Mouse (Mus musculus) limb, embryonic 13.5 days (tissue): ENCODE data around the gene Txlnb. TPM values are rescaled to one million over a fixed set of nuclear protein-coding genes. Genes with fewer than 3 reads are reported as not detected.
"Not testable (repeated sequence)": the region's sequence is repeated elsewhere in the genome, so short reads cannot be mapped to it uniquely, and the experiment has no call there.

Source experiments
- ATAC-seq: fragments of 200-750 bp; cut with Nextera tagmentation; 2 replicates; pipeline ENCODE4 v1.8.0; 2017; ENCODE audit warnings: low read depth, moderate number of reproducible peaks, moderate TSS enrichment; ENCODE audit not compliant: low FRiP score
- H3K27ac ChIP-seq: fragments of 300-500 bp; sonication (generic); 2 replicates; pipeline ENCODE4 v1.5.1; 2015; ENCODE audit warnings: inconsistent platforms, mild to moderate bottlenecking, moderate library complexity
- H3K27me3 ChIP-seq: fragments of 300-500 bp; sonication (generic); 2 replicates; pipeline ENCODE4 v1.6.1; 2015; ENCODE audit warnings: mild to moderate bottlenecking, inconsistent platforms
- H3K36me3 ChIP-seq: fragments of 300-500 bp; sonication (generic); 2 replicates; pipeline ENCODE4 v1.6.1; 2015; ENCODE audit warnings: inconsistent platforms, mild to moderate bottlenecking, moderate library complexity
- H3K4me1 ChIP-seq: fragments of 300-500 bp; sonication (generic); 2 replicates; pipeline ENCODE4 v1.6.1; 2015; ENCODE audit warnings: inconsistent platforms
- H3K4me2 ChIP-seq: fragments of 300-500 bp; sonication (generic); replicated peaks from 2 replicates; pipeline ENCODE4 v1.6.1; 2015; ENCODE audit warnings: inconsistent platforms, mild to moderate bottlenecking, moderate library complexity
- H3K4me3 ChIP-seq: fragments of 300-500 bp; sonication (generic); 2 replicates; pipeline ENCODE4 v1.5.1; 2015; ENCODE audit warnings: moderate library complexity, mild to moderate bottlenecking, inconsistent platforms
- H3K9ac ChIP-seq: fragments of 300-500 bp; sonication (generic); 2 replicates; pipeline ENCODE4 v1.6.1; 2015; ENCODE audit warnings: mild to moderate bottlenecking, inconsistent platforms
- H3K9me3 ChIP-seq: fragments of 300-500 bp; sonication (generic); 2 replicates; pipeline ENCODE4 v1.6.1; 2016; ENCODE audit warnings: inconsistent platforms
- WGBS: fragments of 180-500 bp; shearing (Covaris S2); methylation state at CpG from one replicate; pipeline ENCODE4 v1.1.7; 2015; 5-methylcytosine and 5-hydroxymethylcytosine counted together
- polyA plus RNA-seq: library from polyadenylated mRNA; unstranded; fragments of >200 nt; fragmentation: Nextera tagmentation; extraction: Ambion mirVana; gene quantifications from 2 replicates; pipeline ENCODE4 v1.2.1, GENCODE M21; 2015

The Txlnb gene
- 3.8 and 4.5 TPM in 2 replicates for polyA plus RNA-seq

DNA sequence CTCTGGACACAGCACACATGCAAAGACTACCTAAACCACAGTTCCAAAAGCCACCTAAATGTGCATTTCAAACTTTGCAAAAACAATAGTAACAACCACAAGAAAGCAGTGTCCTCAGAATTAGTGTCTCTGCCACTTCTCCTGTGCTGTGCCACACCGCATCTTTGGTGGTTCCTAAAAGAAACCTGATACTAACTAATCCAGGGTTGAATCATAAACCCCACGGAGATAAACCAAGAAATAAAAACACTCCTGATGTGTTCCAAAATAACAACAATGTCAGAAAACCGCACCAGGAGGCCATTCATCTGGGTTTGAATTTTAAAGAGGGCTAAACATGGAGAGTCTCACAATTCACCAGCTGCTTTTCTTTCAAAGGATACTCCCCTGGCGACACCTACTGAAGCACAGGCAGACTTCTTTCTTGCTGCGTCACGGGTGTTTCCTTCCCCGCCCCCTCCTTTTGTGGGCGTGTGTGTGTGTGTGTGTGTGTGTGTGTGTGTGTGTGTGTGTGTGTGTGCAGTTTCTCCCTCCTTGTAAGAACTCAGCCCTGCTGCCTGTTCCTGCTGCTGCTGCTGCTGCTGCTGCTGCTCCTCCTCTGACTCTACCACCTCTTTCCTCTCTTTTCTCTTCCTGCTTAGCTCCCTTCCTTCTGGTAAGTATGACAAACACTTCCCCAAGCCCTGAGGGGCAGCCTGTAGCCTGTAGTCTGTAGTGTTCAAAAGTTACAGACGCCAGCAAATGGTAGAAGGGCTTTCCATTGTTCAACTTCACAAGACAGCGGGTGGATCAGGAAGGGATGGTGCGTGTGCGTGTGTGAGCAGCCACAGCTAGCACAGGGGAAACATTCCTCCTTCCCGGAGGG is at the start of gene Txlnb:
TSS of gene Txlnb (plus strand) at position 460 of the 865 bp plus-strand sequence.
- Histone ChIP-seq H3K27me3 (no peaks in the 10 kb centered on the region), H3K4me3 (peak within 1 kb of the TSS; percentile 35), H3K27ac (peak within 1 kb of the TSS; percentile 83), H3K36me3 (no peaks in the 10 kb centered on the region), H3K9me3 (no peaks in the 10 kb centered on the region), H3K9ac (peak within 1 kb of the TSS; percentile 60), H3K4me1 (peaks cover 25% of the 10 kb centered on the region), H3K4me2 (peak within 1 kb of the TSS; percentile 64)
- 9% methylated on average over 13 of the region's 13 CpGs for WGBS
- peak; percentile 81 for ATAC-seq

DNA sequence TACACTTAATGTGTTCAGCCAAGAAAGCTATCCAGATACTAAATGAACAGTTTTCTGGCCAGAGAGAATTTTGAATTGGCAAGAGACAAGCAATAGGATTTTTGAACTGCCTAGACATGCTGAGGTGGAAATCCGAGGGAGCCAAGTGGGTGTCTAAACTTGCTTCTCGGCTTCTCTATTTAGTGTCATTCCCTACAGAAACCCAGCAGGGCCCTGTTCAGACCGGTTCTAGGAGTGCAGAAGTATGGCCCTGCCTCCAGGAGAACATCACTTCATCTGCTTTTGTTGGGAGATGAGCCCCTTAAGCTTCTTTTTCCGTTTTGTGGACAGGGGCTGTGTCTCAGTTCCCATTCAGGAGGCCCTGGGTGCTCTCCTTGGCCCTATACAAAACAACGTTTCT is 43.5 kb upstream of the Txlnb start:
- H3K36me3 ChIP-seq = no peaks in the 10 kb centered on the region
- WGBS = 81% methylated on average over 5 of the region's 5 CpGs
- no peak overlapping the region for H3K27ac ChIP-seq
- H3K27me3 ChIP-seq = no peaks in the 10 kb centered on the region
- ATAC-seq = no peak
- no peaks in the 10 kb centered on the region; the same call in 1 of the 2 replicates for H3K4me1 ChIP-seq
- peaks cover 7% of the 10 kb centered on the region for H3K9me3 ChIP-seq
- no peak overlapping the region for H3K4me3 ChIP-seq
- H3K4me2 ChIP-seq = no peak overlapping the region
- no peak overlapping the region for H3K9ac ChIP-seq

DNA sequence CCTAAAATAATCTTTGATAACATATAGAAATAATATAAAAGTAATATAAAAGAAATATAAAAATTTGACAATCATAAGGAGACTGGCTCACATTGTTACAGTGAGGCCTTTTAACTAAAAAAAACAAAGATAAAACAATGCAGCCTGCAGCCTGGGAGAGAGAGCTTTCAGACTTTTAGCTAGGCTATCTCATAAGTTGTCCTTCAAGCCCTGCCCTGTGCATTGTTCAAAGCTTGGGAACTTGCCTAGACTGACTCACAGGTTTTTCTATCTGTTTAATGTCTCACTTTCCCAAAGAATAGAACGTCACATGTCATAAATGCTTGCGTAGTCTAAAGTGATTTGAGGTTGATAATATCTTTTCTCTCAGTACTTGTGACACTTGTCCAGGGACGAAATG is 36.3 kb upstream of the Txlnb start:
- Histone ChIP-seq H3K9me3 (peaks cover 7% of the 10 kb centered on the region), H3K4me3 (no peak overlapping the region), H3K27ac (no peak overlapping the region), H3K36me3 (no peaks in the 10 kb centered on the region), H3K27me3 (no peaks in the 10 kb centered on the region), H3K4me2 (no peak overlapping the region), H3K4me1 (no peaks in the 10 kb centered on the region), H3K9ac (no peak overlapping the region)
- no peak for ATAC-seq
- WGBS = 90% methylated on average over 3 of the region's 3 CpGs

DNA sequence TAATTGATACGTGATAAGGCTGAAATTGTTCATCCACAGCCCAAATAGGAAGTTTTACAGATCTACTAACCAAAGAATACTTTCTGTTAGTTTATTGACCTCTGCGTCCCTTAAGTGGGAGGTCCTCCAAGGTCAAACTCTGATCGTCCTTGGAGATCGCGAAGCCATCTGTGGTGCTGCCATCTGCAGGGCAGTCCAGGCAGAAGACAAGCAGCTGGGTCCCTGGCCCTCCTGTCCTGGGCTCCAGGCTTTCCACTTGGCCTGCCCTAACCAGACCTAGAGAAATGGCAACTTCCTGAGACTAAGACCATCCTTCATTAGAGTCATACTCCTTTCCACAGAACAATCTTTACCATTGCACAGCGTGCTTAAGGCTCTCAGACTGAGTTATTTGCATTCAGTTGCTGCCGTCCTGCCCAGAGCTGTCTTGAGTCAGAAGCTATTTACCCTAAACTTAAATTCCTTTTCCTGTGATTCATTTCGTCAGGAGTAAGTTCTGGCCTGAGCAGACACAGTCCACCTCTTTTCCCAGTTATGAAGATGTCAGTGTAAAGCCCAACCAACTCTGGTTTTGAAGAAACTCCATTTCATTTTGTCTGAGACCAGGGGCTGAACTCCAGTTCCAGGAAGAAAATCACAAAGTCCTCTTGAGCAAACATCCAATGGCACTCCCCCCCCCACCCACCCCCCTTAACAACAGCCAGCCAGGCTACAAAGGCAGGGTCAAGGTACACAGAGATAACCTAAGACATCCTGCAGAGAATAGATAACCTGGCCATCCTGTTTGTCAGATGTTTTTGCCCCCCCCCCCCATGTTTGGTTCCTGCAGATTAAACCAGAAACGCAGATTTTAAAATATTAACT is 35.0 kb upstream of the Txlnb start:
- Histone ChIP-seq H3K27ac (no peak overlapping the region), H3K4me2 (no peak overlapping the region), H3K4me1 (no peaks in the 10 kb centered on the region), H3K27me3 (no peaks in the 10 kb centered on the region), H3K4me3 (no peak overlapping the region), H3K9ac (no peak overlapping the region), H3K9me3 (peaks cover 1% of the 10 kb centered on the region), H3K36me3 (no peaks in the 10 kb centered on the region)
- no peak for ATAC-seq
- 76% methylated on average over 9 of the region's 9 CpGs for WGBS

DNA sequence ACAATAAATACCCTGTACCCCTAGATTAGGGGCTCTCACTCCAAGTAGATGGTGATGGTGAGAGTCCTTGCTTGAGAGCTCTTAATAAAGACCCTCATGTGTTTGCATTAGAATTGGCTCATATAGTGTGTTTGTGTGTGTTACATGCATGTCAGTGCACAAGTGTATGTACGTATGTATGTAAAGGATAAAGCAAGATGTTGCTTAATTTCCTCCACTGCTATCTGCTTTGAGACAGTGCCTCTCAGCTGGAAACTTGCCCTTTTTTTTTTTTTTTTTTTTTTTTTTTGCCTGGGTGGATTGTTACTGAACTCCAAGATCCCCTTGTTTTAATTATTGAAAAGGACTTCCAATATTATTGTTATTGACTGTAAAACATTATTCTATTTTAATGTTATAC is 34.4 kb upstream of the Txlnb start:
- Histone ChIP-seq H3K27me3 (no peaks in the 10 kb centered on the region), H3K9ac (no peak overlapping the region), H3K4me2 (no peak overlapping the region), H3K4me1 (no peaks in the 10 kb centered on the region), H3K27ac (no peak overlapping the region), H3K4me3 (no peak overlapping the region), H3K36me3 (no peaks in the 10 kb centered on the region), H3K9me3 (no peaks in the 10 kb centered on the region)
- WGBS = 92% methylated on average over 1 of the region's 1 CpGs
- no peak for ATAC-seq

DNA sequence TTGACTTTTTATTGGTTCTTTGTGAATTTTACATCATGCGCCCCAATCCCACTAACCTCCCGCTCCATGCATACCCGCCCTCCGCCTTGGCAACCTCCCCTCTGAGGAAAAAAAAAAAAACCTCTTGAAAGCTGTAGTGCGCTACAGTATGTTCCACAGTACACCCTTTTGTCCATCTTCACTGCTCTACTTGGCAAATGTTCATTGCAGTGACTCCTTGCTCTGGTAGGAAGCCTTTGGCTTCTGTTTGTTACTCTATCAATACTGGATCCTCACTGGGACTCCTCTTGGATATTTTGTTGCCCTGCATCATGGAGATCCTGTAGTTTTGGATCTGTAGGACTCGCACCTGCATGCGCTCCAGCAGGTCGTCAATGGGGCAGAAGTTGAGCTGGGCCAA is 33.1 kb upstream of the Txlnb start:
- ATAC-seq = no peak
- no peaks in the 10 kb centered on the region for H3K36me3 ChIP-seq
- 98% methylated on average over 8 of the region's 8 CpGs for WGBS

DNA sequence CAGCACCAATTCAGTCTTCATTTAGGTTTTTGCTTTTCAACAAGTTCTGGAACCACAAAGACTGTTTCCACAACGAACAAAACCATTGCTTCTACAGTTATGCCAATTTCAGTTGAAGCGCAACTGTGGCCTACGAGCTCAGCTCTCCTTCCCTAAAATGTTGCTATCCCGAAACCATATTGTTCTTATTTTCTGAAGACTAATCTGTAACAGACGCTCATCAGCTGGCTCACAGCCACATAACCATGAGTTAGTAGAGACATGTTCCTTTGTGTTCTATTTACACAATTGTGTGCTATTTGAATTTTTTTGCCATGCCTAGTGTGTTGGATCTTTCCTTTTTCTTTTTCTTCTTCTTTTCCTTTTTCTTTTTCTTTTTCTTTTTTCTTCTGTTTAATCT is 26.2 kb upstream of the Txlnb start:
- Histone ChIP-seq H3K4me1 (no peaks in the 10 kb centered on the region), H3K36me3 (no peaks in the 10 kb centered on the region), H3K9ac (no peak overlapping the region), H3K27me3 (no peaks in the 10 kb centered on the region), H3K9me3 (no peaks in the 10 kb centered on the region), H3K27ac (no peak overlapping the region), H3K4me3 (no peak overlapping the region), H3K4me2 (no peak overlapping the region)
- ATAC-seq = no peak
- 37% methylated on average over 5 of the region's 5 CpGs for WGBS

More for the DNA sequence above, 33.1 kb upstream of the Txlnb start:
- Histone ChIP-seq H3K27ac (no peak overlapping the region), H3K9ac (no peak overlapping the region), H3K4me3 (no peak overlapping the region), H3K27me3 (no peaks in the 10 kb centered on the region), H3K9me3 (no peaks in the 10 kb centered on the region), H3K4me1 (no peaks in the 10 kb centered on the region), H3K4me2 (no peak overlapping the region)

DNA sequence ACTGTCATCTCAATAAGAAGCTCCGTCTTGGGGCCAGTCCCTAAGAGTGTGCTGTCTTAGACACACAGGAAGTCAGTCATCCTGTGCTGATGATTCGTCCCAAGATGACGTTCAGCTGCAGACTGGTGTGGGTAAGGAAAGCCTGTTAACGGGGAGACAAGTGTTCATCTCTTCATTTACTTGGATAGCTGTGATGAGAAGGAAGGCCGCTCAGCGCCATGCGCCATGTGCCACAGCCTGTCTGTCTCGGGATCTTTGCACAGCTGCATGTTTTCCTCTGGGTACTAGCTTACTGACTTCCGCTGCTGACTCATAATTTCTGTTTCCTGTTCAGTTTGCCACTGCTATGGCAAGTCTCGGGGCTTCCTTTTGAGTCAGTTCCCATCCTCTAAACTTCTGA is 23.7 kb upstream of the Txlnb start:
- Histone ChIP-seq H3K27me3 (no peaks in the 10 kb centered on the region), H3K9me3 (no peaks in the 10 kb centered on the region), H3K36me3 (no peaks in the 10 kb centered on the region), H3K9ac (no peak overlapping the region), H3K27ac (no peak overlapping the region), H3K4me3 (no peak overlapping the region), H3K4me2 (no peak overlapping the region), H3K4me1 (no peaks in the 10 kb centered on the region)
- 79% methylated on average over 10 of the region's 10 CpGs for WGBS
- ATAC-seq = no peak

DNA sequence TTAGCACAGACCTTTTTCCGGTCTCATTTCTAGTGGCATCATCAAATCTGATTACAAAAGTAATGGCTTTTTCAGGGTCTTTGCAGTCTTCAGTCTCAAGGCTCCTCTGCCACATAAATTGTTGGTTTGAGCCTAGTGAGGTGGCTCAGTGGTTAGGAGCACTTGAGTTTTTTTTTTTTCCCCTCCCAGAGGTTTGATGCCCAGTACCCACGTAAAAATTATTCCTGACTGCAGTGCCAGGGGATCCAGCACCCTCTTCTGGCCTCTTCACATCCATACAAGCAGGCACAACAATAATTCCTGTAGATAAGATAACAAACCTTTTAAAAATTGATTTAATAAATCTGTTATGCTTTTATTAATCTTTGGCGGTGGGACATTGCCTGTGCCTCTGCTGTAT is 21.7 kb upstream of the Txlnb start:
- Histone ChIP-seq H3K4me2 (no peak overlapping the region), H3K27ac (no peak overlapping the region), H3K4me1 (no peaks in the 10 kb centered on the region), H3K9me3 (no peaks in the 10 kb centered on the region), H3K27me3 (no peaks in the 10 kb centered on the region), H3K36me3 (no peaks in the 10 kb centered on the region), H3K9ac (no peak overlapping the region), H3K4me3 (no peak overlapping the region)
- no peak for ATAC-seq
- 81% methylated on average over 3 of the region's 3 CpGs for WGBS

DNA sequence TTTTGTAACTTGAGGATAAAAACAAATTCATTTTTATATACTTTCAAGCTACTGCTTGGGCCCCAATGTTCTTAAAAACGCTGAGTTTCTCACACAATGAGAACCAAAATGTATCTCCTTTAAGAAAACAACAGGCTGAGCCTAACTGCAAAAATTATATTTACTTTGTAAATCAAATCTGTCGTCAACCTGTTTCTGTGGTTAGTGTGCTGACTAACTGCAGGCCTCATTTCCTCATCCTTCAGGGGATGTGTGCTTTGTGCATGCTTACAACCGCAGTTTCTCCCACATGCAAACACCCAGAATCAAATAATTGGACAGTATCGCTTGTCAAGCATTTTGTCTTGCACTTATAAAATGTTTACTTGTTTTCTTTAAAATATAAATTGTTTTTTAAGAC is 20.9 kb upstream of the Txlnb start:
- no peak for ATAC-seq
- WGBS = 67% methylated on average over 4 of the region's 4 CpGs
- Histone ChIP-seq H3K27me3 (no peaks in the 10 kb centered on the region), H3K4me3 (no peak overlapping the region), H3K9me3 (no peaks in the 10 kb centered on the region), H3K36me3 (no peaks in the 10 kb centered on the region), H3K9ac (no peak overlapping the region), H3K4me2 (no peak overlapping the region), H3K4me1 (no peaks in the 10 kb centered on the region), H3K27ac (no peak overlapping the region)

DNA sequence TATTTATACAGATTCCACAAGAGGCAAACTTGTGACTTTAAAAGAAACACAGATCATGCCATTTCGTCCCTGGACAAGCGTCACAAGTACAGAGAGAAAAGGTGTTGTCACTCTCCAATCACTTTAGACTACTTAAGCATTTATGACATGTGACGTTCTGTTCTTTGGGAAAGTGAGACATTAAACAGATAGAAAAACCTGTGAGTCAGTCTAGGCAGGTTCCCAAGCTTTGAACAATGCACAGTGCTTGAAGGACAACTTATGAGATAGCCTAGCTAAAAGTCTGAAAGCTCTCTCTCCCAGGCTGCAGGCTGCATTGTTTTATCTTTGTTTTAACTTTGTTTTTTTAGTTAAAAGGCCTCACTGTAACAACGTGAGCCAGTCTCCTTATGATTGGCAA is 19.3 kb upstream of the Txlnb start:
- not testable (repeated sequence) for H3K9ac ChIP-seq, H3K9me3 ChIP-seq, H3K27me3 ChIP-seq, H3K36me3 ChIP-seq, H3K27ac ChIP-seq, H3K4me1 ChIP-seq, ATAC-seq, H3K4me3 ChIP-seq, H3K4me2 ChIP-seq
- WGBS = 67% methylated on average over 4 of the region's 4 CpGs

DNA sequence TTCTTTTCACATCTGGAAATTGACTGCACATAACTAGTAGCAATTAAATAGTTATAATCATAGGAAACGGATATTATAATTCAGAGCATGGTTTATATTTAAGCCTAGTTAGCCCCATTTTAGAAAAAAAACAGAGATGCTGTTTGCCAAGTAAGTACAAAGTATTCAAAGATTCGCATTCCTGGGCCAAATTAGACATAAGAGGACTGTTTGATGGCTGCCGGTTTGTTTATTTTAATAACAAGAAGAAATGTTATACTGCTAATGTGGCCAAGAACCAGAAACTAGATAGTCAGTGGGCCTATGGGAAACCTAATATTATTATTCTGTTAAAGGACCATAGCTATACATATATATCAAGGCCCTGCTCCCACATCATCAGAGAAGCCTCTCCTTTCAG is 9.3 kb upstream of the Txlnb start:
- no peaks in the 10 kb centered on the region for H3K27me3 ChIP-seq
- no peaks in the 10 kb centered on the region for H3K4me1 ChIP-seq
- H3K9ac ChIP-seq = no peak overlapping the region
- no peak for ATAC-seq
- H3K9me3 ChIP-seq = no peaks in the 10 kb centered on the region
- H3K27ac ChIP-seq = no peak overlapping the region
- no peaks in the 10 kb centered on the region for H3K36me3 ChIP-seq
- no peak overlapping the region for H3K4me2 ChIP-seq
- WGBS = 54% methylated on average over 3 of the region's 3 CpGs
- no peak overlapping the region for H3K4me3 ChIP-seq
